Mouse (Mus musculus) adrenal gland, adult 8-10 months (tissue): ENCODE measurements around the gene Pabpn1. TPM values are rescaled to one million over a fixed set of nuclear protein-coding genes. Genes with fewer than 3 reads are reported as not detected.
"Not testable (repeated sequence)": the region's sequence is repeated elsewhere in the genome, so short reads cannot be mapped to it uniquely, and the experiment has no call there.

ENCODE experiments used
- DNase-seq: peaks from one replicate; pipeline ENCODE4 v3.0.0; 2022
- total RNA-seq, 4 experiments: library from RNA; stranded (reverse); gene quantifications; 2 replicates each; pipeline ENCODE4 v1.2.4; 2022

The Pabpn1 gene
- total RNA-seq, 4 experiments from 2014 or later: 157 to 316 (median 238) TPM

GRCm38 (mm10) chr14:54937361-54938182 is 45.3 kb downstream of the Pabpn1 start:
- DNase-seq: no peak

GRCm38 (mm10) chr14:54938431-54939219 is 46.3 kb downstream of the Pabpn1 start:
- DNase-seq: no peak

- DNase-seq: peak; percentile 40
Measured at GRCm38 (mm10) chr14:54939434-54940175, 47.3 kb downstream of the Pabpn1 start.

- no peak for DNase-seq
Measured at GRCm38 (mm10) chr14:54940176-54940530, 47.9 kb downstream of the Pabpn1 start.

- no peak for DNase-seq
Measured at GRCm38 (mm10) chr14:54941024-54941978, 49.0 kb downstream of the Pabpn1 start.

- no peak for DNase-seq
Measured at GRCm38 (mm10) chr14:54942479-54942878, 50.2 kb downstream of the Pabpn1 start.

GRCm38 (mm10) chr14:54943971-54944370 is 51.7 kb downstream of the Pabpn1 start:
- DNase-seq: no peak

- no peak for DNase-seq
Measured at GRCm38 (mm10) chr14:54944939-54945338, 52.6 kb downstream of the Pabpn1 start.

GRCm38 (mm10) chr14:54945975-54946704 is 53.8 kb downstream of the Pabpn1 start:
- no peak for DNase-seq

GRCm38 (mm10) chr14:54947008-54947407 is 54.7 kb downstream of the Pabpn1 start:
- not testable (repeated sequence) for DNase-seq

Other genes starting within 250 kb of the Pabpn1 start
- 10 to 100 TPM; 34.2 to 43.9 (median 39.6) TPM for gene 1700123O20Rik, start 206.3 kb upstream of the Pabpn1 start, total RNA-seq
- gene Acin1, start 205.6 kb upstream of the Pabpn1 start, total RNA-seq: 100 to 1,000 TPM; 140 to 305 (median 208) TPM
- under 1 TPM in 2 of 4 experiments, not detected in 2; 0.19 to 0.59 TPM for gene Gm29776, start 193.7 kb upstream of the Pabpn1 start, total RNA-seq
- not detected for gene Cebpe, start 180.3 kb upstream of the Pabpn1 start, total RNA-seq
- gene Slc7a8, start 110.6 kb upstream of the Pabpn1 start, total RNA-seq: 10 to 100 TPM; 26.6 to 51.8 (median 40.3) TPM
- 1 to 10 TPM in 2 of 4 experiments, under 1 TPM in 2; 0.77 to 1.7 (median 1.2) TPM for gene Rnf212b, start 78.4 kb upstream of the Pabpn1 start, total RNA-seq
- 10 to 100 TPM; 18.7 to 29.2 (median 21.7) TPM for gene Homez, start 21.5 kb upstream of the Pabpn1 start, total RNA-seq
- 10 to 100 TPM; 18.5 to 26.6 (median 21.6) TPM for gene Ppp1r3e, start 14.9 kb upstream of the Pabpn1 start, total RNA-seq
- 10 to 100 TPM; 62.9 to 88.0 (median 73.9) TPM for gene Bcl2l2, start 9.1 kb upstream of the Pabpn1 start, total RNA-seq
- gene Gm20521, start 9.1 kb upstream of the Pabpn1 start, total RNA-seq: 1 to 10 TPM in 3 of 4 experiments, under 1 TPM in 1; 0.99 to 9.0 (median 4.4) TPM
- 10 to 100 TPM; 44.9 to 81.7 (median 60.3) TPM for gene Slc22a17, start 20.6 kb downstream of the Pabpn1 start, total RNA-seq
- gene Efs, start 33.6 kb downstream of the Pabpn1 start, total RNA-seq: 1 to 10 TPM; 2.5 to 4.4 (median 3.2) TPM
- gene Il25, start 40.2 kb downstream of the Pabpn1 start, total RNA-seq: not detected
- under 1 TPM; 0.42 to 0.67 (median 0.60) TPM for gene Cmtm5, start 43.8 kb downstream of the Pabpn1 start, total RNA-seq
- not detected for gene Myh6, start 74.4 kb downstream of the Pabpn1 start, total RNA-seq
- not detected for gene Gm17428, start 84.4 kb downstream of the Pabpn1 start, total RNA-seq
- gene Myh7, start 102.1 kb downstream of the Pabpn1 start, total RNA-seq: not detected
- 10 to 100 TPM; 35.3 to 44.0 (median 39.4) TPM for gene Ngdn, start 123.0 kb downstream of the Pabpn1 start, total RNA-seq
- gene Zfhx2, start 199.8 kb downstream of the Pabpn1 start, total RNA-seq: 10 to 100 TPM in 2 of 4 experiments, 1 to 10 TPM in 2; 6.9 to 17.8 (median 11.7) TPM
- gene Thtpa, start 202.3 kb downstream of the Pabpn1 start, total RNA-seq: 10 to 100 TPM; 16.1 to 22.6 (median 21.0) TPM
- gene Ap1g2, start 214.1 kb downstream of the Pabpn1 start, total RNA-seq: 10 to 100 TPM; 24.5 to 29.3 (median 26.0) TPM
- 1 to 10 TPM; 3.3 to 6.9 (median 5.3) TPM for gene Jph4, start 224.4 kb downstream of the Pabpn1 start, total RNA-seq